Mouse (Mus musculus) myocyte (in vitro differentiated cells): ENCODE measurements around the gene Mtf1. TPM values are rescaled to one million over a fixed set of nuclear protein-coding genes. Genes with fewer than 3 reads are reported as not detected.
A peak's percentile ranks its signal among the peaks of the same experiment; 100 is the strongest.

Experiments
- H3K27me3 ChIP-seq: one replicate; pipeline ENCODE4 v1.6.1; 2011; ENCODE audit not compliant: control insufficient read depth, insufficient read depth, insufficient read length
- H3K36me3 ChIP-seq: one replicate; pipeline ENCODE4 v1.6.1; 2011; ENCODE audit not compliant: control insufficient read depth, insufficient read depth
- H3K4me2 ChIP-seq: one replicate; pipeline ENCODE4 v1.6.1; 2011; ENCODE audit warnings: low read depth, control low read depth
- H3K4me3 ChIP-seq: one replicate; pipeline ENCODE4 v1.5.1; 2011; ENCODE audit warnings: mild to moderate bottlenecking, control low read depth, moderate library complexity
- H3K79me2 ChIP-seq: one replicate; pipeline ENCODE4 v1.6.1; 2011; ENCODE audit not compliant: control insufficient read depth, insufficient read depth
- H3ac ChIP-seq: one replicate; pipeline ENCODE4 v1.6.1; 2011; ENCODE audit not compliant: control insufficient read depth, insufficient read length
- CEBPB ChIP-seq: IDR thresholded peaks from 2 replicates; pipeline ENCODE4 v1.6.1; 2011; ENCODE audit warnings: mild to moderate bottlenecking, moderate library complexity; ENCODE audit not compliant: poor library complexity, insufficient read depth, severe bottlenecking
- E2F4 ChIP-seq: IDR thresholded peaks from one replicate; pipeline ENCODE4 v1.6.1; 2011; ENCODE audit warnings: mild to moderate bottlenecking, control low read depth, moderate library complexity; ENCODE audit not compliant: insufficient read depth
- MAX ChIP-seq: IDR thresholded peaks from one replicate; pipeline ENCODE4 v1.6.1; 2011; ENCODE audit warnings: low read depth, mild to moderate bottlenecking, control low read depth
- MYOD1 ChIP-seq, 3 experiments: IDR thresholded peaks; one replicate each; pipeline ENCODE4 v1.6.1; 2011; ENCODE audit warnings: control low read depth in 2 of 3, low read depth in 2 of 3, mild to moderate bottlenecking in 2 of 3, moderate library complexity in 1 of 3; ENCODE audit not compliant: insufficient read length in 2 of 3, control insufficient read depth in 1 of 3
- MYOG ChIP-seq, 3 experiments: IDR thresholded peaks; one replicate each; pipeline ENCODE4 v1.6.1; 2011; ENCODE audit warnings: control low read depth in 2 of 3, low read depth in 2 of 3, mild to moderate bottlenecking in 2 of 3; ENCODE audit not compliant: insufficient read length in 2 of 3, control insufficient read depth in 1 of 3, insufficient read depth in 1 of 3
- POLR2A ChIP-seq: IDR thresholded peaks from one replicate; pipeline ENCODE4 v1.6.1; 2011; ENCODE audit warnings: low read depth, mild to moderate bottlenecking, control low read depth, moderate library complexity; ENCODE audit not compliant: insufficient read length
- POLR2AphosphoS2 ChIP-seq: IDR thresholded peaks from one replicate; pipeline ENCODE4 v1.6.1; 2011; ENCODE audit warnings: low read depth, control low read depth; ENCODE audit not compliant: insufficient read length
- REST ChIP-seq: IDR thresholded peaks from one replicate; pipeline ENCODE4 v1.6.1; 2011; ENCODE audit warnings: mild to moderate bottlenecking, control low read depth, moderate library complexity; ENCODE audit not compliant: insufficient read depth, insufficient read length
- SRF ChIP-seq: IDR thresholded peaks from one replicate; pipeline ENCODE4 v1.6.1; 2011; ENCODE audit warnings: low read depth; ENCODE audit not compliant: control insufficient read depth, insufficient read length
- TCF12 ChIP-seq: IDR thresholded peaks from one replicate; pipeline ENCODE4 v1.6.1; 2011; ENCODE audit warnings: mild to moderate bottlenecking, control low read depth; ENCODE audit not compliant: poor library complexity, insufficient read depth, severe bottlenecking
- TCF3 ChIP-seq: IDR thresholded peaks from one replicate; pipeline ENCODE4 v1.6.1; 2011; ENCODE audit warnings: low read depth, control low read depth; ENCODE audit not compliant: insufficient read length
- USF1 ChIP-seq: IDR thresholded peaks from one replicate; pipeline ENCODE4 v1.6.1; 2011; ENCODE audit warnings: low read depth, mild to moderate bottlenecking, control low read depth, moderate library complexity
- polyA plus RNA-seq: library from polyadenylated mRNA; unstranded; fragments of >200 nt; fragmentation: generic; extraction: Trizol; gene quantifications from one replicate; pipeline ENCODE4 v1.2.1, GENCODE M21; 2012; ENCODE audit warnings: missing spikeins

Gene Mtf1
- 12.9 TPM for polyA plus RNA-seq

- Histone ChIP-seq H3K4me2 (peak within 1 kb of the TSS; percentile 76), H3K36me3 (peaks cover 44% of the 10 kb centered on the region), H3K4me3 (peak within 1 kb of the TSS; percentile 100), H3K27me3 (no peaks in the 10 kb centered on the region), H3ac (peak within 1 kb of the TSS; percentile 52), H3K79me2 (peaks cover 35% of the 10 kb centered on the region)
- TF ChIP-seq MYOD1 (IDR thresholded peaks at IDR 0.05; ENCODE audit: control insufficient read depth in 1 of 3, insufficient read length in 2 of 3, low read depth in 2 of 3) (peak in 1 of 3 experiments; percentile 3), CEBPB (no peak), SRF (peak; percentile 13), MYOG (IDR thresholded peaks at IDR 0.05; ENCODE audit: control insufficient read depth in 1 of 3, insufficient read depth in 1 of 3, insufficient read length in 2 of 3, low read depth in 2 of 3) (peak in 1 of 3 experiments; percentile 26)
These were observed at the start of gene Mtf1 for GRCm38 (mm10) chr4:124801552-124802308. Gene Mtf1, plus strand, starts transcription at chr4:124802104.

- peaks cover 16% of the 10 kb centered on the region for H3K36me3 ChIP-seq
- peak overlapping the region; percentile 85 for H3K4me2 ChIP-seq
- TF ChIP-seq REST (no peak), MYOG (IDR thresholded peaks at IDR 0.05; ENCODE audit: control insufficient read depth in 1 of 3, insufficient read depth in 1 of 3, insufficient read length in 2 of 3, low read depth in 2 of 3) (peak; percentile 22 to 97 (median 86)), POLR2A (no peak), POLR2AphosphoS2 (no peak), MYOD1 (IDR thresholded peaks at IDR 0.05; ENCODE audit: control insufficient read depth in 1 of 3, insufficient read length in 2 of 3, low read depth in 2 of 3) (peak; percentile 54 to 88 (median 84)), SRF (no peak), TCF12 (peak; percentile 45)
- H3K4me3 ChIP-seq: peak overlapping the region; percentile 56
- H3K79me2 ChIP-seq: peaks cover 44% of the 10 kb centered on the region
- H3ac ChIP-seq: peak overlapping the region; percentile 7
- no peaks in the 10 kb centered on the region for H3K27me3 ChIP-seq
These were observed 49.4 kb upstream of the Mtf1 start for GRCm38 (mm10) chr4:124752281-124753199.

GRCm38 (mm10) chr4:124755526-124755925, 46.4 kb upstream of the Mtf1 start:
- H3K79me2 ChIP-seq: peaks cover 61% of the 10 kb centered on the region
- no peak overlapping the region for H3ac ChIP-seq
- H3K4me2 ChIP-seq: peak overlapping the region; percentile 18
- TF ChIP-seq MYOG (IDR thresholded peaks at IDR 0.05; ENCODE audit: control insufficient read depth in 1 of 3, insufficient read depth in 1 of 3, insufficient read length in 2 of 3, low read depth in 2 of 3): no peak
- TF ChIP-seq TCF3: no peak
- TF ChIP-seq MYOD1 (IDR thresholded peaks at IDR 0.05; ENCODE audit: control insufficient read depth in 1 of 3, insufficient read length in 2 of 3, low read depth in 2 of 3): no peak
- TF ChIP-seq POLR2A: no peak
- no peak for TF ChIP-seq CEBPB
- TF ChIP-seq TCF12: no peak
- no peak for TF ChIP-seq SRF
- no peak for TF ChIP-seq POLR2AphosphoS2
- TF ChIP-seq E2F4: no peak
- no peak for TF ChIP-seq MAX
- no peak for TF ChIP-seq USF1
- no peak for TF ChIP-seq REST
- no peaks in the 10 kb centered on the region for H3K27me3 ChIP-seq
- H3K36me3 ChIP-seq: peaks cover 4% of the 10 kb centered on the region
- no peak overlapping the region for H3K4me3 ChIP-seq

GRCm38 (mm10) chr4:124759305-124759811, 42.5 kb upstream of the Mtf1 start:
- H3ac ChIP-seq: no peak overlapping the region
- no peaks in the 10 kb centered on the region for H3K27me3 ChIP-seq
- no peak overlapping the region for H3K4me3 ChIP-seq
- H3K4me2 ChIP-seq: no peak overlapping the region
- peaks cover 61% of the 10 kb centered on the region for H3K79me2 ChIP-seq
- TF ChIP-seq TCF12 (no peak), MYOD1 (IDR thresholded peaks at IDR 0.05; ENCODE audit: control insufficient read depth in 1 of 3, insufficient read length in 2 of 3, low read depth in 2 of 3) (no peak), MYOG (IDR thresholded peaks at IDR 0.05; ENCODE audit: control insufficient read depth in 1 of 3, insufficient read depth in 1 of 3, insufficient read length in 2 of 3, low read depth in 2 of 3) (no peak), SRF (no peak), E2F4 (no peak), POLR2AphosphoS2 (no peak)
- peaks cover 4% of the 10 kb centered on the region for H3K36me3 ChIP-seq
